Mouse (Mus musculus) neural tube, embryonic 11.5 days (tissue): Measurements from ENCODE around the gene Olfr987. TPM values are rescaled to one million over a fixed set of nuclear protein-coding genes. Genes with fewer than 3 reads are reported as not detected.

Source experiments
- polyA plus RNA-seq: library from polyadenylated mRNA; unstranded; fragments of >200 nt; fragmentation: Nextera tagmentation; extraction: Ambion mirVana; gene quantifications from 2 replicates; pipeline ENCODE4 v1.2.1, GENCODE M21; 2014

Olfr987 gene
- polyA plus RNA-seq, 1 experiment from 2014 or later, result not detected

Other genes with a start within 250 kb of the Olfr987 start
- gene Aplnr, start 203.1 kb downstream of the Olfr987 start, polyA plus RNA-seq, result 35.2 and 37.1 TPM in 2 replicates
- gene Lrrc55, start 142.1 kb downstream of the Olfr987 start, polyA plus RNA-seq, result 1.1 and 1.2 TPM in 2 replicates
- not detected in 2 replicates for gene Olfr988, start 23.9 kb upstream of the Olfr987 start, polyA plus RNA-seq
- gene Olfr992, start 70.2 kb upstream of the Olfr987 start, polyA plus RNA-seq, result not detected in 2 replicates
- not detected in 2 replicates for gene Olfr993, start 75.6 kb upstream of the Olfr987 start, polyA plus RNA-seq
- gene Olfr994, start 97.1 kb upstream of the Olfr987 start, polyA plus RNA-seq, result not detected in 2 replicates
- gene Olfr995, start 104.3 kb upstream of the Olfr987 start, polyA plus RNA-seq, result not detected in 2 replicates
- gene 4833423E24Rik, start 179.7 kb upstream of the Olfr987 start, polyA plus RNA-seq, result not detected in 2 replicates
- not detected in 2 replicates for gene Olfr996, start 239.9 kb upstream of the Olfr987 start, polyA plus RNA-seq
- gene Olfr998, start 249.6 kb upstream of the Olfr987 start, polyA plus RNA-seq, result not detected in 2 replicates